Mouse (Mus musculus) hindbrain, embryonic 10.5 days (tissue): ENCODE measurements around the gene Atf6. TPM values are rescaled to one million over a fixed set of nuclear protein-coding genes. Genes with fewer than 3 reads are reported as not detected.
A peak's percentile ranks its signal among the peaks of the same experiment; 100 is the strongest.

ENCODE experiments used
- DNase-seq: peaks from one replicate; pipeline ENCODE4 v3.0.0-alpha.2; 2017; ENCODE audit warnings: low spot score
- H3K27ac ChIP-seq: fragments of 300-500 bp; sonication (generic); 2 replicates; pipeline ENCODE4 v1.5.1; 2016; ENCODE audit warnings: mild to moderate bottlenecking, moderate library complexity
- H3K27me3 ChIP-seq: fragments of 300-500 bp; sonication (generic); 2 replicates; pipeline ENCODE4 v1.6.1; 2016; ENCODE audit warnings: mild to moderate bottlenecking; ENCODE audit not compliant: poor library complexity, insufficient read depth, severe bottlenecking
- H3K36me3 ChIP-seq: fragments of 300-500 bp; sonication (generic); 2 replicates; pipeline ENCODE4 v1.6.1; 2016; ENCODE audit warnings: mild to moderate bottlenecking, moderate library complexity
- H3K4me1 ChIP-seq: fragments of 300-500 bp; sonication (generic); replicated peaks from 2 replicates; pipeline ENCODE4 v1.6.1; 2016; ENCODE audit warnings: mild to moderate bottlenecking
- H3K4me3 ChIP-seq: fragments of 300-500 bp; sonication (generic); 2 replicates; pipeline ENCODE4 v1.5.1; 2016; ENCODE audit warnings: mild to moderate bottlenecking, moderate library complexity
- H3K9me3 ChIP-seq: fragments of 300-500 bp; sonication (generic); 2 replicates; pipeline ENCODE4 v1.6.1; 2016; ENCODE audit warnings: mild to moderate bottlenecking, moderate library complexity
- WGBS: fragments of 180-500 bp; shearing (Covaris S2); methylation state at CpG from one replicate; pipeline ENCODE4 v1.1.7; 2016; 5-methylcytosine and 5-hydroxymethylcytosine counted together
- polyA plus RNA-seq: library from polyadenylated mRNA; unstranded; fragments of >200 nt; fragmentation: Nextera tagmentation; extraction: Ambion mirVana; gene quantifications from 2 replicates; pipeline ENCODE4 v1.2.1, GENCODE M21; 2016

Gene Atf6
- polyA plus RNA-seq, 1 experiment from 2014 or later, result 7.7 TPM

- Histone ChIP-seq H3K4me1 (no peaks in the 10 kb centered on the region), H3K36me3 (peaks cover 8% of the 10 kb centered on the region), H3K9me3 (no peaks in the 10 kb centered on the region), H3K27ac (no peak overlapping the region), H3K27me3 (no peaks in the 10 kb centered on the region), H3K4me3 (no peak overlapping the region)
- WGBS, result 92% methylated on average over 3 of the region's 3 CpGs
- DNase-seq, result no peak
Measured at GRCm38 (mm10) chr1:170853604-170854003, 14.0 kb downstream of the Atf6 start.

GRCm38 (mm10) chr1:170850637-170851624, 16.6 kb downstream of the Atf6 start:
- peaks cover 13% of the 10 kb centered on the region for H3K36me3 ChIP-seq
- H3K27me3 ChIP-seq, result no peaks in the 10 kb centered on the region
- 87% methylated on average over 23 of the region's 23 CpGs for WGBS
- no peaks in the 10 kb centered on the region for H3K4me1 ChIP-seq
- H3K27ac ChIP-seq, result no peak overlapping the region
- DNase-seq, result no peak
- no peak overlapping the region for H3K4me3 ChIP-seq
- H3K9me3 ChIP-seq, result no peaks in the 10 kb centered on the region

GRCm38 (mm10) chr1:170850007-170850406, 17.6 kb downstream of the Atf6 start:
- DNase-seq, result no peak
- peaks cover 13% of the 10 kb centered on the region for H3K36me3 ChIP-seq
- H3K4me3 ChIP-seq, result no peak overlapping the region
- no peaks in the 10 kb centered on the region for H3K27me3 ChIP-seq
- H3K27ac ChIP-seq, result no peak overlapping the region
- H3K4me1 ChIP-seq, result no peaks in the 10 kb centered on the region
- no peaks in the 10 kb centered on the region for H3K9me3 ChIP-seq
- WGBS, result 95% methylated on average over 2 of the region's 2 CpGs

GRCm38 (mm10) chr1:170845448-170846307, 21.9 kb downstream of the Atf6 start:
- 51% methylated on average over 10 of the region's 10 CpGs for WGBS
- Histone ChIP-seq H3K27ac (peak overlapping the region; percentile 35; the same call in 1 of the 2 replicates), H3K4me3 (no peak overlapping the region), H3K36me3 (peaks cover 8% of the 10 kb centered on the region), H3K9me3 (no peaks in the 10 kb centered on the region), H3K4me1 (no peaks in the 10 kb centered on the region), H3K27me3 (no peaks in the 10 kb centered on the region)
- DNase-seq, result no peak

- Histone ChIP-seq H3K9me3 (no peaks in the 10 kb centered on the region), H3K27ac (no peak overlapping the region), H3K27me3 (no peaks in the 10 kb centered on the region), H3K36me3 (peaks cover 9% of the 10 kb centered on the region), H3K4me3 (no peak overlapping the region), H3K4me1 (no peaks in the 10 kb centered on the region)
- WGBS, result 56% methylated on average over 8 of the region's 8 CpGs
- peak; percentile 47 for DNase-seq
Measured at GRCm38 (mm10) chr1:170844380-170844779, 23.2 kb downstream of the Atf6 start.

GRCm38 (mm10) chr1:170839685-170840084, 27.9 kb downstream of the Atf6 start:
- no peak for DNase-seq
- no peak overlapping the region for H3K27ac ChIP-seq
- H3K4me1 ChIP-seq, result no peaks in the 10 kb centered on the region
- H3K27me3 ChIP-seq, result no peaks in the 10 kb centered on the region
- peaks cover 7% of the 10 kb centered on the region; the same call in 1 of the 2 replicates for H3K36me3 ChIP-seq
- no peak overlapping the region for H3K4me3 ChIP-seq
- H3K9me3 ChIP-seq, result no peaks in the 10 kb centered on the region

GRCm38 (mm10) chr1:170834756-170835155, 32.8 kb downstream of the Atf6 start:
- peaks cover 28% of the 10 kb centered on the region for H3K36me3 ChIP-seq
- H3K4me1 ChIP-seq, result no peaks in the 10 kb centered on the region
- no peak for DNase-seq
- no peak overlapping the region for H3K4me3 ChIP-seq
- H3K9me3 ChIP-seq, result 0 out of 2 replicates have a peak, but pooled peaks cover 3% of the 10 kb centered on the region
- H3K27ac ChIP-seq, result no peak overlapping the region
- WGBS, result 78% methylated on average over 9 of the region's 9 CpGs
- H3K27me3 ChIP-seq, result no peaks in the 10 kb centered on the region

GRCm38 (mm10) chr1:170829781-170830180, 37.8 kb downstream of the Atf6 start:
- Histone ChIP-seq H3K4me3 (no peak overlapping the region), H3K9me3 (0 out of 2 replicates have a peak, but pooled peaks cover 3% of the 10 kb centered on the region), H3K27ac (no peak overlapping the region), H3K27me3 (no peaks in the 10 kb centered on the region), H3K4me1 (no peaks in the 10 kb centered on the region), H3K36me3 (peaks cover 25% of the 10 kb centered on the region)
- WGBS, result 98% methylated on average over 1 of the region's 1 CpGs
- no peak for DNase-seq

- Histone ChIP-seq H3K4me3 (no peak overlapping the region), H3K36me3 (peaks cover 24% of the 10 kb centered on the region), H3K27me3 (no peaks in the 10 kb centered on the region), H3K9me3 (0 out of 2 replicates have a peak, but pooled peaks cover 3% of the 10 kb centered on the region), H3K4me1 (no peaks in the 10 kb centered on the region), H3K27ac (no peak overlapping the region)
- no peak for DNase-seq
- WGBS, result 93% methylated on average over 6 of the region's 6 CpGs
Measured at GRCm38 (mm10) chr1:170829344-170829743, 38.2 kb downstream of the Atf6 start.

- H3K27me3 ChIP-seq, result no peaks in the 10 kb centered on the region
- H3K27ac ChIP-seq, result no peak overlapping the region
- no peaks in the 10 kb centered on the region for H3K4me1 ChIP-seq
- DNase-seq, result no peak
- 81% methylated on average over 14 of the region's 14 CpGs for WGBS
- H3K9me3 ChIP-seq, result no peaks in the 10 kb centered on the region
- H3K36me3 ChIP-seq, result no peaks in the 10 kb centered on the region; the same call in 1 of the 2 replicates
- no peak overlapping the region for H3K4me3 ChIP-seq
Measured at GRCm38 (mm10) chr1:170820103-170820814, 47.3 kb downstream of the Atf6 start.

- H3K27ac ChIP-seq, result no peak overlapping the region
- H3K36me3 ChIP-seq, result no peaks in the 10 kb centered on the region; the same call in 1 of the 2 replicates
- WGBS, result 92% methylated on average over 2 of the region's 2 CpGs
- no peaks in the 10 kb centered on the region for H3K4me1 ChIP-seq
- no peaks in the 10 kb centered on the region for H3K27me3 ChIP-seq
- DNase-seq, result no peak
- H3K4me3 ChIP-seq, result no peak overlapping the region
- H3K9me3 ChIP-seq, result no peaks in the 10 kb centered on the region
Measured at GRCm38 (mm10) chr1:170815287-170816004, 52.1 kb downstream of the Atf6 start.

- H3K9me3 ChIP-seq, result no peaks in the 10 kb centered on the region
- no peak for DNase-seq
- H3K4me3 ChIP-seq, result no peak overlapping the region
- no peaks in the 10 kb centered on the region for H3K4me1 ChIP-seq
- H3K27ac ChIP-seq, result no peak overlapping the region
- H3K36me3 ChIP-seq, result no peaks in the 10 kb centered on the region
- no peaks in the 10 kb centered on the region for H3K27me3 ChIP-seq
- WGBS, result 84% methylated on average over 5 of the region's 5 CpGs
Measured at GRCm38 (mm10) chr1:170812822-170813221, 54.7 kb downstream of the Atf6 start.
